Mouse (Mus musculus) MEL (cell line): Measurements from ENCODE around the gene Tie1. TPM values are rescaled to one million over a fixed set of nuclear protein-coding genes. Genes with fewer than 3 reads are reported as not detected.

Source experiments
- DNase-seq: peaks from one replicate; pipeline ENCODE4 v3.0.0; 2011; ENCODE audit warnings: low read depth, low spot score
- H3K27ac ChIP-seq: 2 replicates; pipeline ENCODE4 v1.5.1; 2012; ENCODE audit warnings: low read depth, mild to moderate bottlenecking, control low read depth, low read length, moderate library complexity; ENCODE audit not compliant: control insufficient read depth
- H3K27me3 ChIP-seq, 2 experiments: fragments of 150-350 bp in 1 of 2; sonication (generic) in 1 of 2; 2 replicates each; pipeline ENCODE4 v1.6.1; 2012; ENCODE audit warnings: low read length in 2 of 2, mild to moderate bottlenecking in 2 of 2, improper control_type of control experiment in 1 of 2, moderate library complexity in 1 of 2; ENCODE audit not compliant: insufficient read depth in 2 of 2, control insufficient read depth in 1 of 2
- H3K36me3 ChIP-seq, 2 experiments: 2 replicates each; pipeline ENCODE4 v1.6.1; 2012 to 2014; ENCODE audit warnings: low read length in 2 of 2, improper control_type of control experiment in 1 of 2, inconsistent platforms in 1 of 2, mild to moderate bottlenecking in 1 of 2; ENCODE audit not compliant: insufficient read depth in 2 of 2, control insufficient read depth in 1 of 2
- H3K4me1 ChIP-seq, 2 experiments: fragments of 150-350 bp in 1 of 2; sonication (generic) in 1 of 2; 2 replicates each; pipeline ENCODE4 v1.6.1; 2012; ENCODE audit warnings: low read length in 2 of 2, improper control_type of control experiment in 1 of 2, mild to moderate bottlenecking in 1 of 2; ENCODE audit not compliant: insufficient read depth in 2 of 2, control insufficient read depth in 1 of 2
- H3K4me3 ChIP-seq, 2 experiments: fragments of 150-350 bp in 1 of 2; sonication (generic) in 1 of 2; 2 replicates each; pipeline ENCODE4 v1.5.1; 2012; ENCODE audit warnings: low read depth in 2 of 2, low read length in 2 of 2, mild to moderate bottlenecking in 2 of 2, moderate library complexity in 2 of 2, control low read depth in 1 of 2, improper control_type of control experiment in 1 of 2; ENCODE audit not compliant: control insufficient read depth in 1 of 2, insufficient read depth in 1 of 2
- H3K79me2 ChIP-seq: 2 replicates; pipeline ENCODE4 v1.6.1; 2012; ENCODE audit warnings: mild to moderate bottlenecking, low read length, moderate library complexity; ENCODE audit not compliant: control insufficient read depth, poor library complexity, insufficient read depth
- H3K9ac ChIP-seq: 2 replicates; pipeline ENCODE4 v1.6.1; 2012; ENCODE audit warnings: low read depth, mild to moderate bottlenecking, control low read depth, low read length, moderate library complexity; ENCODE audit not compliant: control insufficient read depth, poor library complexity, severe bottlenecking
- H3K9me3 ChIP-seq: fragments of 150-350 bp; sonication (generic); replicated peaks from 2 replicates; pipeline ENCODE4 v1.6.1; 2012; ENCODE audit warnings: mild to moderate bottlenecking, low read length, improper control_type of control experiment, moderate library complexity; ENCODE audit not compliant: insufficient read depth
- BHLHE40 ChIP-seq: IDR thresholded peaks from 2 replicates; pipeline ENCODE4 v1.6.1; 2012; ENCODE audit warnings: low read depth, mild to moderate bottlenecking, inconsistent platforms, low read length, improper control_type of control experiment, borderline replicate concordance
- CHD1 ChIP-seq: IDR thresholded peaks from 2 replicates; pipeline ENCODE4 v1.6.1; 2012; ENCODE audit warnings: low read depth, mild to moderate bottlenecking, inconsistent platforms, low read length, improper control_type of control experiment
- CTCF ChIP-seq, 3 experiments: IDR thresholded peaks in 2 of 3; conservative IDR thresholded peaks in 1 of 3; 2 replicates each; pipeline ENCODE4 v1.5.1; 2011 to 2012; ENCODE audit warnings: low read length in 3 of 3, low read depth in 2 of 3, mild to moderate bottlenecking in 2 of 3, improper control_type of control experiment in 1 of 3, inconsistent platforms in 1 of 3, mixed read lengths in 1 of 3, moderate library complexity in 1 of 3; ENCODE audit not compliant: control insufficient read depth in 1 of 3, insufficient read depth in 1 of 3, poor library complexity in 1 of 3, severe bottlenecking in 1 of 3
- ELF1 ChIP-seq: IDR thresholded peaks from 2 replicates; pipeline ENCODE4 v1.6.1; 2014; ENCODE audit warnings: low read depth, mild to moderate bottlenecking, inconsistent platforms, low read length, improper control_type of control experiment, moderate library complexity
- EP300 ChIP-seq, 2 experiments: IDR thresholded peaks; 2 replicates each; pipeline ENCODE4 v1.6.1; 2011; ENCODE audit warnings: improper control_type of control experiment in 2 of 2, low read length in 2 of 2, low read depth in 1 of 2, mild to moderate bottlenecking in 1 of 2
- ETS1 ChIP-seq: IDR thresholded peaks from 2 replicates; pipeline ENCODE4 v1.6.1; 2012; ENCODE audit warnings: low read depth, mild to moderate bottlenecking, inconsistent platforms, low read length, improper control_type of control experiment, moderate library complexity
- MAX ChIP-seq: IDR thresholded peaks from 2 replicates; pipeline ENCODE4 v1.6.1; 2011; ENCODE audit warnings: low read length, improper control_type of control experiment
- MAZ ChIP-seq: IDR thresholded peaks from 2 replicates; pipeline ENCODE4 v1.6.1; 2012; ENCODE audit warnings: low read depth, mild to moderate bottlenecking, inconsistent platforms, low read length, improper control_type of control experiment
- MYB ChIP-seq: IDR thresholded peaks from 2 replicates; pipeline ENCODE4 v1.6.1; 2011; ENCODE audit warnings: mild to moderate bottlenecking, low read depth, low read length, improper control_type of control experiment
- MYC ChIP-seq: IDR thresholded peaks from 2 replicates; pipeline ENCODE4 v1.6.1; 2011; ENCODE audit warnings: low read depth, mild to moderate bottlenecking, low read length, improper control_type of control experiment, moderate library complexity
- NRF1 ChIP-seq: IDR thresholded peaks from 2 replicates; pipeline ENCODE4 v1.6.1; 2014; ENCODE audit warnings: low read depth, mild to moderate bottlenecking, inconsistent platforms, low read length, improper control_type of control experiment, moderate library complexity; ENCODE audit not compliant: poor library complexity, insufficient read depth, severe bottlenecking
- POLR2A ChIP-seq, 2 experiments: IDR thresholded peaks; 2 replicates each; pipeline ENCODE4 v1.6.1; 2011 to 2012; ENCODE audit warnings: low read length in 2 of 2, mild to moderate bottlenecking in 2 of 2, control low read depth in 1 of 2, improper control_type of control experiment in 1 of 2, low read depth in 1 of 2, moderate library complexity in 1 of 2; ENCODE audit not compliant: control insufficient read depth in 1 of 2, insufficient read depth in 1 of 2, poor library complexity in 1 of 2
- SIN3A ChIP-seq: IDR thresholded peaks from 2 replicates; pipeline ENCODE4 v1.6.1; 2012; ENCODE audit warnings: low read length, improper control_type of control experiment, inconsistent platforms
- TAL1 ChIP-seq: IDR thresholded peaks from 2 replicates; pipeline ENCODE4 v1.6.1; 2012; ENCODE audit warnings: mild to moderate bottlenecking, inconsistent platforms, low read length, moderate library complexity, mixed read lengths
- UBTF ChIP-seq: IDR thresholded peaks from 2 replicates; pipeline ENCODE4 v1.6.1; 2012; ENCODE audit warnings: low read depth, mild to moderate bottlenecking, inconsistent platforms, low read length, improper control_type of control experiment, moderate library complexity, borderline replicate concordance; ENCODE audit not compliant: insufficient read depth
- USF1 ChIP-seq: IDR thresholded peaks from 2 replicates; pipeline ENCODE4 v1.6.1; 2014; ENCODE audit warnings: low read depth, mild to moderate bottlenecking, inconsistent platforms, low read length, improper control_type of control experiment, moderate library complexity
- ZKSCAN1 ChIP-seq: IDR thresholded peaks from 2 replicates; pipeline ENCODE4 v1.6.1; 2012; ENCODE audit warnings: low read depth, mild to moderate bottlenecking, inconsistent platforms, low read length, improper control_type of control experiment, moderate library complexity
- polyA plus RNA-seq, 2 experiments: library from polyadenylated mRNA; stranded (reverse) in 1 of 2; unstranded in 1 of 2; fragments of >175 nt in 1 of 2; fragments of >200 nt in 1 of 2; gene quantifications; 2 replicates each; pipeline versions ENCODE4 v1.2.1 to v1.2.4; 2012; ENCODE audit warnings: low replicate concordance in 2 of 2, low read depth in 1 of 2; ENCODE audit not compliant: insufficient read length in 2 of 2, insufficient read depth in 1 of 2, missing spikeins in 1 of 2
- total RNA-seq: library from RNA; depleted of rRNA; stranded (reverse); fragments of 300-350 nt; gene quantifications from 2 replicates; pipeline ENCODE4 v1.2.3, GENCODE M21; 2012

Gene Tie1
- total and polyA plus RNA-seq, 3 experiments = 0.03 TPM; not detected in 2

DNA sequence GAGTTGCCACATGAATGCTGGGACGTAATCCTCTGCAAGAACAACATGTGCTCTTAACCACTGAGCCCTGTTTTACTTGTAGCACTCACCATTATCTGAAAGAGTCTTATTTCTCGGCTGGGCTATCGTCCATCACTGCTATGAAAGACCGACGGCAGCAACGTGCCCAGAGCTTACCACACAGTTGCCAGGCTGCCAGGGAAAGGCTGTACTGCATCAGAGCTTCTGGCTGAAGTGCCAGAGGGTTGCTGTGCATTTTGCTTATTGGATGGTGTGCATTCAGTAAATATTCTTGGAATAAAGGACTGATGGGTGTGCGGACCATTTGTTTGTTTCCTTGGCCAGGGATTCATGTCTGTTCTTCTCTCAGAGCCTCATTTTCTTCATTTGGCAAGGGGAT, 34.1 kb upstream of the Tie1 start:
- Histone ChIP-seq H3K36me3 (no peaks in the 10 kb centered on the region), H3K4me1 (no peaks in the 10 kb centered on the region), H3K9ac (no peak overlapping the region), H3K9me3 (no peaks in the 10 kb centered on the region), H3K27me3 (peaks cover 4 to 7% of the 10 kb centered on the region in 2 experiments), H3K27ac (no peak overlapping the region), H3K4me3 (no peak overlapping the region), H3K79me2 (no peaks in the 10 kb centered on the region)
- no peak for TF ChIP-seq SIN3A
- TF ChIP-seq ETS1 = no peak
- no peak for TF ChIP-seq MYB
- TF ChIP-seq ELF1 = no peak
- TF ChIP-seq CTCF (IDR thresholded peaks at IDR 0.05 in 2 of 3, conservative IDR thresholded peaks at IDR 0.05 in 1 of 3; ENCODE audit: control insufficient read depth in 1 of 3, insufficient read depth in 1 of 3, low read depth in 2 of 3, low read length in 3 of 3, poor library complexity in 1 of 3, severe bottlenecking in 1 of 3) = no peak
- TF ChIP-seq UBTF = no peak
- TF ChIP-seq TAL1 = no peak
- TF ChIP-seq MAX = no peak
- TF ChIP-seq BHLHE40 = no peak
- TF ChIP-seq CHD1 = no peak
- no peak for TF ChIP-seq NRF1
- no peak for DNase-seq

DNA sequence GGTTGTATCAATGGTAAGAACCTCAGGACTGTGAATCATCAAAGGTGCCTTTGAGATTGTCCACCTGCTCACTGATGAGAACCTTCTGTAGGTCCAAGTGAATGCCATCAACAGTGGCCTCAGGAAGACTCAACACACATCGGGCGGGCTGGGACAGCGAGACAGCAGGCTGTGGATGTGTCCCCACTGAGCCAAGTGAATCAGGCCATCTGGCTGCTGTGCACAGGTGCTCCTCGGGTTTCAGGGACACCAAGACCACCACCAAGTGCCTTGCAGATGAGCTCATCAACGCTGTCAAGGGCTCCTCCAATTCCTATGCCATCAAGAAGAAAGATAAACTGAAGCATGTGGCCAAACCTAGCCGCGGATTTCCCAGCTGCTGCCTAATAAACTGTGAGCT, 32.4 kb upstream of the Tie1 start:
- DNase-seq = no peak
- Histone ChIP-seq H3K79me2 (no peaks in the 10 kb centered on the region), H3K4me1 (no peaks in the 10 kb centered on the region), H3K27ac (no peak overlapping the region), H3K36me3 (no peaks in the 10 kb centered on the region), H3K9me3 (no peaks in the 10 kb centered on the region), H3K4me3 (no peak overlapping the region), H3K27me3 (peaks cover 4 to 5% of the 10 kb centered on the region in 2 experiments), H3K9ac (no peak overlapping the region)
- TF ChIP-seq USF1 (no peak), NRF1 (no peak), CTCF (IDR thresholded peaks at IDR 0.05 in 2 of 3, conservative IDR thresholded peaks at IDR 0.05 in 1 of 3; ENCODE audit: control insufficient read depth in 1 of 3, insufficient read depth in 1 of 3, low read depth in 2 of 3, low read length in 3 of 3, poor library complexity in 1 of 3, severe bottlenecking in 1 of 3) (no peak), EP300 (IDR thresholded peaks at IDR 0.05; ENCODE audit: low read depth in 1 of 2, low read length in 2 of 2) (no peak), MAZ (no peak), POLR2A (IDR thresholded peaks at IDR 0.05; ENCODE audit: control insufficient read depth in 1 of 2, insufficient read depth in 1 of 2, low read depth in 1 of 2, low read length in 2 of 2, poor library complexity in 1 of 2) (no peak), MYC (no peak), SIN3A (no peak), MYB (no peak), TAL1 (no peak), ZKSCAN1 (no peak)
